Mouse (Mus musculus) limb, embryonic 10.5 days (tissue): ENCODE results near the gene Tcf7l1. TPM values are rescaled to one million over a fixed set of nuclear protein-coding genes. Genes with fewer than 3 reads are reported as not detected.

Experiments
- DNase-seq: peaks from one replicate; pipeline ENCODE4 v3.0.0-alpha.2; 2017; ENCODE audit warnings: low spot score
- H3K27ac ChIP-seq: fragments of 300-500 bp; sonication (generic); 2 replicates; pipeline ENCODE4 v1.5.1; 2016; ENCODE audit warnings: mild to moderate bottlenecking
- H3K27me3 ChIP-seq: fragments of 300-500 bp; sonication (generic); 2 replicates; pipeline ENCODE4 v1.6.1; 2016; ENCODE audit warnings: low read depth, mild to moderate bottlenecking; ENCODE audit not compliant: poor library complexity, severe bottlenecking
- H3K36me3 ChIP-seq: fragments of 300-500 bp; sonication (generic); 2 replicates; pipeline ENCODE4 v1.6.1; 2016; ENCODE audit warnings: mild to moderate bottlenecking, moderate library complexity
- H3K4me1 ChIP-seq: fragments of 300-500 bp; sonication (generic); 2 replicates; pipeline ENCODE4 v1.6.1; 2016
- H3K4me3 ChIP-seq: fragments of 300-500 bp; sonication (generic); 2 replicates; pipeline ENCODE4 v1.5.1; 2016; ENCODE audit warnings: mild to moderate bottlenecking, moderate library complexity
- H3K9me3 ChIP-seq: fragments of 300-500 bp; sonication (generic); replicated peaks from 2 replicates; pipeline ENCODE4 v1.6.1; 2016; ENCODE audit warnings: mild to moderate bottlenecking
- WGBS: fragments of 180-500 bp; shearing (Covaris S2); methylation state at CpG from one replicate; pipeline ENCODE4 v1.1.7; 2016; 5-methylcytosine and 5-hydroxymethylcytosine counted together
- polyA plus RNA-seq: library from polyadenylated mRNA; unstranded; fragments of >200 nt; fragmentation: Nextera tagmentation; extraction: Ambion mirVana; gene quantifications from 2 replicates; pipeline ENCODE4 v1.2.1, GENCODE M21; 2016

Gene Tcf7l1
- polyA plus RNA-seq, 1 experiment from 2014 or later = 40.0 TPM

- H3K27me3 ChIP-seq = no peaks in the 10 kb centered on the region
- H3K27ac ChIP-seq = no peak overlapping the region
- H3K36me3 ChIP-seq = peaks cover 39% of the 10 kb centered on the region
- WGBS = 89% methylated on average over 3 of the region's 3 CpGs
- H3K4me3 ChIP-seq = no peak overlapping the region
- no peaks in the 10 kb centered on the region for H3K9me3 ChIP-seq
- no peak for DNase-seq
- peaks cover 10% of the 10 kb centered on the region for H3K4me1 ChIP-seq
Measured at GRCm38 (mm10) chr6:72636940-72637339, 152.1 kb downstream of the Tcf7l1 start.

GRCm38 (mm10) chr6:72635760-72636431, 153.2 kb downstream of the Tcf7l1 start:
- H3K4me3 ChIP-seq = no peak overlapping the region
- H3K9me3 ChIP-seq = no peaks in the 10 kb centered on the region
- peaks cover 10% of the 10 kb centered on the region for H3K4me1 ChIP-seq
- no peaks in the 10 kb centered on the region for H3K27me3 ChIP-seq
- DNase-seq = peak; percentile 60
- H3K36me3 ChIP-seq = peaks cover 43% of the 10 kb centered on the region
- WGBS = 48% methylated on average over 12 of the region's 12 CpGs
- H3K27ac ChIP-seq = peak overlapping the region; percentile 58

- no peak for DNase-seq
- peaks cover 52% of the 10 kb centered on the region for H3K36me3 ChIP-seq
- H3K27me3 ChIP-seq = no peaks in the 10 kb centered on the region
- H3K4me1 ChIP-seq = peaks cover 10% of the 10 kb centered on the region
- H3K4me3 ChIP-seq = no peak overlapping the region
- WGBS = 73% methylated on average over 10 of the region's 10 CpGs
- no peaks in the 10 kb centered on the region for H3K9me3 ChIP-seq
- H3K27ac ChIP-seq = no peak overlapping the region
Measured at GRCm38 (mm10) chr6:72634311-72634710, 154.7 kb downstream of the Tcf7l1 start.

GRCm38 (mm10) chr6:72631700-72632099, 157.4 kb downstream of the Tcf7l1 start:
- no peaks in the 10 kb centered on the region for H3K9me3 ChIP-seq
- WGBS = 76% methylated on average over 6 of the region's 6 CpGs
- H3K27me3 ChIP-seq = no peaks in the 10 kb centered on the region
- peaks cover 10% of the 10 kb centered on the region for H3K4me1 ChIP-seq
- no peak for DNase-seq
- H3K4me3 ChIP-seq = no peak overlapping the region
- H3K27ac ChIP-seq = no peak overlapping the region
- peaks cover 77% of the 10 kb centered on the region for H3K36me3 ChIP-seq

- Histone ChIP-seq H3K27me3 (no peaks in the 10 kb centered on the region), H3K9me3 (no peaks in the 10 kb centered on the region), H3K36me3 (peaks cover 84% of the 10 kb centered on the region), H3K27ac (no peak overlapping the region), H3K4me1 (peaks cover 4% of the 10 kb centered on the region; the same call in 1 of the 2 replicates), H3K4me3 (no peak overlapping the region)
- DNase-seq = no peak
- WGBS = 88% methylated on average over 14 of the region's 14 CpGs
Measured at GRCm38 (mm10) chr6:72630961-72631360, 158.1 kb downstream of the Tcf7l1 start.

GRCm38 (mm10) chr6:72630370-72630769, 158.7 kb downstream of the Tcf7l1 start:
- H3K36me3 ChIP-seq = peaks cover 90% of the 10 kb centered on the region
- no peak overlapping the region for H3K4me3 ChIP-seq
- WGBS = 91% methylated on average over 2 of the region's 2 CpGs
- H3K27ac ChIP-seq = no peak overlapping the region
- H3K27me3 ChIP-seq = no peaks in the 10 kb centered on the region
- H3K4me1 ChIP-seq = no peaks in the 10 kb centered on the region
- no peaks in the 10 kb centered on the region for H3K9me3 ChIP-seq
- DNase-seq = no peak

- no peak overlapping the region for H3K27ac ChIP-seq
- H3K4me1 ChIP-seq = no peaks in the 10 kb centered on the region
- no peak overlapping the region for H3K4me3 ChIP-seq
- H3K27me3 ChIP-seq = no peaks in the 10 kb centered on the region
- no peaks in the 10 kb centered on the region for H3K9me3 ChIP-seq
- no peak for DNase-seq
- peaks cover 74% of the 10 kb centered on the region for H3K36me3 ChIP-seq
- 94% methylated on average over 16 of the region's 16 CpGs for WGBS
Measured at GRCm38 (mm10) chr6:72627276-72627675, 161.8 kb downstream of the Tcf7l1 start.

- H3K9me3 ChIP-seq = no peaks in the 10 kb centered on the region
- 87% methylated on average over 7 of the region's 7 CpGs for WGBS
- H3K36me3 ChIP-seq = peaks cover 65% of the 10 kb centered on the region
Measured at GRCm38 (mm10) chr6:72626391-72626790, 162.7 kb downstream of the Tcf7l1 start.

GRCm38 (mm10) chr6:72623661-72624402, 165.2 kb downstream of the Tcf7l1 start:
- Histone ChIP-seq H3K4me1 (no peaks in the 10 kb centered on the region), H3K27me3 (no peaks in the 10 kb centered on the region), H3K4me3 (no peak overlapping the region), H3K27ac (no peak overlapping the region), H3K36me3 (peaks cover 39% of the 10 kb centered on the region), H3K9me3 (no peaks in the 10 kb centered on the region)
- DNase-seq = no peak
- WGBS = 94% methylated on average over 8 of the region's 8 CpGs

More at GRCm38 (mm10) chr6:72626391-72626790, 162.7 kb downstream of the Tcf7l1 start:
- Histone ChIP-seq H3K4me3 (no peak overlapping the region), H3K27me3 (no peaks in the 10 kb centered on the region), H3K27ac (no peak overlapping the region), H3K4me1 (no peaks in the 10 kb centered on the region)
- no peak for DNase-seq

GRCm38 (mm10) chr6:72622917-72623316, 166.1 kb downstream of the Tcf7l1 start:
- Histone ChIP-seq H3K9me3 (no peaks in the 10 kb centered on the region), H3K27ac (no peak overlapping the region), H3K4me1 (no peaks in the 10 kb centered on the region), H3K27me3 (no peaks in the 10 kb centered on the region), H3K4me3 (no peak overlapping the region), H3K36me3 (peaks cover 30% of the 10 kb centered on the region)
- no peak for DNase-seq
- WGBS = 48% methylated on average over 3 of the region's 3 CpGs

- 89% methylated on average over 5 of the region's 5 CpGs for WGBS
- H3K4me1 ChIP-seq = peaks cover 8% of the 10 kb centered on the region
- no peak for DNase-seq
- H3K9me3 ChIP-seq = no peaks in the 10 kb centered on the region
- H3K36me3 ChIP-seq = peaks cover 11% of the 10 kb centered on the region
- H3K4me3 ChIP-seq = no peak overlapping the region
- no peaks in the 10 kb centered on the region for H3K27me3 ChIP-seq
- no peak overlapping the region for H3K27ac ChIP-seq
Measured at GRCm38 (mm10) chr6:72620920-72621319, 168.1 kb downstream of the Tcf7l1 start.

- 0 out of 2 replicates have a peak, but pooled peaks cover 3% of the 10 kb centered on the region for H3K36me3 ChIP-seq
- DNase-seq = no peak
- 66% methylated on average over 12 of the region's 12 CpGs for WGBS
- peaks cover 18% of the 10 kb centered on the region for H3K4me1 ChIP-seq
- no peaks in the 10 kb centered on the region for H3K9me3 ChIP-seq
- H3K4me3 ChIP-seq = no peak overlapping the region
- no peaks in the 10 kb centered on the region for H3K27me3 ChIP-seq
- no peak overlapping the region for H3K27ac ChIP-seq
Measured at GRCm38 (mm10) chr6:72619734-72620532, 169.1 kb downstream of the Tcf7l1 start.
